Mouse (Mus musculus) layer of hippocampus, adult 6 months (tissue): ENCODE measurements around the gene H2afy2. TPM values are rescaled to one million over a fixed set of nuclear protein-coding genes. Genes with fewer than 3 reads are reported as not detected.

ENCODE experiments used
- long read RNA-seq, 2 experiments: library from polyadenylated mRNA; unstranded; transcript quantifications; one replicate each; pipeline ENCODE4 v2.0.0; 2019 to 2020
- microRNA-seq: library from miRNA; unstranded; fragments of <30 nt; microRNA quantifications from one replicate; pipeline ENCODE4 v1.2.0, GENCODE M21; 2020
- polyA plus RNA-seq: library from polyadenylated mRNA; unstranded; fragments of <200 nt; fragmentation: Nextera tagmentation; gene quantifications from 2 replicates; pipeline ENCODE4 v1.2.3, GENCODE M21; 2021

Gene H2afy2
- 15.2 and 19.9 TPM in 2 replicates for polyA plus RNA-seq
- long read RNA-seq, experiment 1, transcript H2afy2-201 (9 exons, 2,175 nt), result major isoform, 55 of 71 reads
- long read RNA-seq, experiment 1, partial matches to known transcripts, result 13 of 71 reads
- long read RNA-seq, experiment 1, other reads (novel, unspliced or antisense), result 3 of 71 reads
- long read RNA-seq, experiment 2, transcript H2afy2-201 (9 exons, 2,175 nt), result major isoform, 145 of 156 reads
- long read RNA-seq, experiment 2, partial matches to known transcripts, result 9 of 156 reads
- long read RNA-seq, experiment 2, other reads (novel, unspliced or antisense), result 2 of 156 reads

DNA sequence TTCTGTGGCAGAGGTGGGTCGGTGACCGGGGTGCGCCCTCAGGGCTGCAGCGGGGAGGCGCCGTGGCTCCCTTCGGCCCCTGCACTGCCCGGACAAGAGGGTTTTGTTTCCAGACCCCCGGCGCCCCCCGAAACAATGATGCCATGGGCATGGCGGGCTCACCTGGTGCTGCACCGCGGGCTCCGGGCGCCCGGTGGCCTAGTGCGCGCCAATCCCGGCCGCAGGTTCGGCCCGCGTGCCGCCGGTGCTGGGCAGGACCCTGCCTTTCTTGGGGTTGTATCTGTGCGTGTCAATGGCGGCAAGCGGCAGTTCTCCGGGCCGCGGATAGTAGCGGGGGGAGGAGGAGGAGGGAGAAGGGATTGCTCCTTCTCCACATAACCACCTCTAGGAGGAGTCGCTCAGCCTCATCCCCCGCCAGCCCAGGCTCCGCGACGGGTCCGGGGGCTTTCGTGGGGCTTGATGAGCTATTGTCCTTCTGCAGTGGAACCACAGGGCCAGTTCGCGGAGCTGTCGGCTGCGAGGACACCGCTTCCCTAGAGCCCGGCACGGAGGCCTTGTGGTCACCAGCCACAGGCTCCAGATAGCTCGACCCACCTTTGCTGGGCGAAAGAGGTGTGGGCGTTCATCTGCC is at the start of gene H2afy2:
H2afy2 (minus strand) TSS at position 527 of the 631 bp plus-strand sequence.

DNA sequence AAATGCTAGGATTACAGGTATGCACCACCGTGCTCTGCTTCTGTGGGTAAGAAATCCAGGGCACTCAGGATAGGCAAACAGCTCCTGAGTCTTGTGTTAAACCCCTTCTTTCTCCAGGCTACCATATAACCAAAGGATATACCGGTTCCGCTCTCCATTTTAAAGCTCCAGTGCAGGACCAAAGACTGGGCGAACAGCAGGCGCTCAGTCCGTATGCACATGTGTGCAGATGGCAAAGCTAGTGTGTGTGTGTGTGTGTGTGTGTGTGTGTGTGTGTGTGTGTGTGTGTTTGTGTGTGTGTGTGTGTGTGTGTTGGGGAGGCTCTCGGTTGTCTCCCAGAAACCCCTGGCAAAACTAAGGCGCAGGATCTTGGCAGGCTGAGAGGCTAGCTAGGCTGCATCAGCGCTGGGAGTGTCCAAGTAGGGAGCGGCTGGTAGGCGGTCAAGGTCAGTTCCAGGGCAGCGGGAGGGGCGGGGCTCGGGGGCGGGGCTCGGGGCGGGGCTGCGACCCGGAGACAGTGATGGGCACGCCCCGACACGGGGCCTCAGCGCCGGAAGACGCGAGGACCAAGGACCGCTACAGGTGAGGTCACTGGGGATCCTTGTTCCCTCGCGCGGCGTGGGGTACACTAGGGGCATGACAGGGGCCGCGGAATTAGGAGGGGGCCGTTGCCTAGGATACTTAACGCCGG is 69.0 kb downstream of the H2afy2 start, which contains the start of gene Aifm2:
Aifm2 (plus strand) TSS at position 493 of the 691 bp plus-strand sequence.

GRCm38 (mm10) chr10:61694870-61695670 is 88.9 kb downstream of the H2afy2 start, which contains the start of gene Tysnd1:
Gene Tysnd1 (plus strand): TSS chr10:61695514.

Small RNAs within 50 kb of the gene (microRNA-seq; reads per million reads assigned to microRNA genes)
- gene Mir5108, result not detected

Other genes starting within 250 kb of the H2afy2 start
- 3.0 and 3.6 TPM in 2 replicates for gene Npffr1, start 188.7 kb downstream of the H2afy2 start, polyA plus RNA-seq
- gene Ppa1, start 135.6 kb downstream of the H2afy2 start, polyA plus RNA-seq, result 150 and 155 TPM in 2 replicates
- 116 and 121 TPM in 2 replicates for gene Sar1a, start 103.8 kb downstream of the H2afy2 start, polyA plus RNA-seq
- 28.5 and 35.3 TPM in 2 replicates for gene Tysnd1, start 88.6 kb downstream of the H2afy2 start, polyA plus RNA-seq
- 6.3 and 7.6 TPM in 2 replicates for gene Aifm2, start 68.9 kb downstream of the H2afy2 start, polyA plus RNA-seq
- 0.31 and 0.33 TPM in 2 replicates for gene Col13a1, start 195.0 kb upstream of the H2afy2 start, polyA plus RNA-seq